Mouse (Mus musculus) liver, postnatal 0 days (tissue): ENCODE measurements at regions not wholly inside any gene's neighbourhood (a gene's known extent, or its start where the extent isn't known, plus 50 kb on each side); places are given as distances from the start of the nearest gene placed in this dataset.

Source experiments
- ATAC-seq: fragments of 200-750 bp; cut with Nextera tagmentation; 2 replicates; pipeline ENCODE4 v1.8.0; 2017; ENCODE audit warnings: mild to moderate bottlenecking, moderate library complexity
- DNase-seq: peaks from one replicate; pipeline ENCODE4 v3.0.0-alpha.2; 2016
- H3K27ac ChIP-seq: fragments of 300-500 bp; sonication (generic); 2 replicates; pipeline ENCODE4 v1.5.1; 2014; ENCODE audit warnings: antibody characterized with exemption, moderate library complexity, mild to moderate bottlenecking, low read depth
- H3K27me3 ChIP-seq: fragments of 300-500 bp; sonication (generic); 2 replicates; pipeline ENCODE4 v1.6.1; 2014; ENCODE audit warnings: low read length, control low read depth, mixed read lengths; ENCODE audit not compliant: insufficient read depth
- H3K36me3 ChIP-seq: fragments of 300-500 bp; sonication (generic); replicated peaks from 2 replicates; pipeline ENCODE4 v1.6.1; 2014; ENCODE audit warnings: mild to moderate bottlenecking, control low read depth, low read length, moderate library complexity, mixed read lengths; ENCODE audit not compliant: insufficient read depth
- H3K4me1 ChIP-seq: fragments of 300-500 bp; sonication (generic); 2 replicates; pipeline ENCODE4 v1.6.1; 2014; ENCODE audit warnings: antibody characterized with exemption, mild to moderate bottlenecking, control low read depth; ENCODE audit not compliant: insufficient read depth
- H3K4me2 ChIP-seq: fragments of 300-500 bp; sonication (generic); 2 replicates; pipeline ENCODE4 v1.6.1; 2014; ENCODE audit warnings: low read depth, mild to moderate bottlenecking, low read length, moderate library complexity, mixed read lengths
- H3K4me3 ChIP-seq: fragments of 300-500 bp; sonication (generic); 2 replicates; pipeline ENCODE4 v1.5.1; 2014; ENCODE audit warnings: low read depth, low read length
- H3K9ac ChIP-seq: fragments of 300-500 bp; sonication (generic); replicated peaks from 2 replicates; pipeline ENCODE4 v1.6.1; 2014; ENCODE audit warnings: mild to moderate bottlenecking, moderate library complexity
- H3K9me3 ChIP-seq: fragments of 300-500 bp; sonication (generic); 2 replicates; pipeline ENCODE4 v1.6.1; 2016; ENCODE audit warnings: mild to moderate bottlenecking, control low read depth, low read length, mixed read lengths
- CTCF ChIP-seq: sonication (generic); IDR thresholded peaks from 2 replicates; pipeline ENCODE4 v1.5.1; 2016; ENCODE audit warnings: antibody characterized with exemption, low read depth
- EP300 ChIP-seq: IDR thresholded peaks from 2 replicates; pipeline ENCODE4 v1.6.1; 2016; ENCODE audit warnings: antibody characterized with exemption, low read depth, mild to moderate bottlenecking
- WGBS: fragments of 180-500 bp; shearing (Covaris S2); extraction: QIAGEN DNeasy Blood & Tissue Kit; methylation state at CpG from one replicate; pipeline ENCODE4 v1.1.7; 2014; ENCODE audit not compliant: insufficient replicate concordance; 5-methylcytosine and 5-hydroxymethylcytosine counted together

DNA sequence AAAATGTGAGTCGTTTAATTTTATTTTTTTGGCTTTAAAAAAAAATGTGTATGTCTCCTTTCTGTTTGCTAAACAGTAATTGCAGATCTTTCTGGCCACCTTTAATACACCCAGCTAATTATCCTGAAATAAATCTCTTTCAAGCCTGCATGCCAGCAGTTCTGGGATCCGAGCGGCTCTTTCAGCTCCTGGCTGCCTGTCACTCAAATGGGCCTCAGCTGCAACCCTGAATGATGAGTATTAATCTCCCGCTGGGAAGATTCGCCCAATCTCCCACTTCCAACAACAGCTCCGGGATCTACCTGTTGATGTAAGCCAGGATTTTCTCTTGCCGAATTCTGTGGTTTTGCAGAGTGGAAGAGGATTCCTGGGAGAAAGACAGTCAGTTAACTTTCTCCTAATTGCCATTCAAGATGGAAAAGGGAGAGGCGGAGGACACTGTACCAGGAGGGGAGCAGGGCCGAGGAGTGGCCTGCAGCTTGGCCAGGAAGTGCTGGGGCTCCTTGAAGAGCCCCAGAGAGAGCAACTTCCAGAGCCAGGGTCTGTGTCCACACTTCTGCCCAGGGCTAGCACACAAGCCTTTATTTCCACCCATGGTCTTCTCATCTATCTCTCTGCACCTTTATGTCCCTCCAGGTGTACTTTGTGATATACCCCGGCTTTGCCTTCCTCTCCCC is 272.2 kb downstream of the Bcl11a start:
- Histone ChIP-seq H3K9ac (no peak overlapping the region), H3K4me1 (no peaks in the 10 kb centered on the region; the same call in 1 of the 2 replicates), H3K27ac (no peak overlapping the region), H3K9me3 (no peaks in the 10 kb centered on the region), H3K4me2 (no peak overlapping the region), H3K27me3 (no peaks in the 10 kb centered on the region), H3K36me3 (no peaks in the 10 kb centered on the region), H3K4me3 (no peak overlapping the region)
- no peak for DNase-seq
- ATAC-seq, result no peak
- no peak for TF ChIP-seq EP300
- TF ChIP-seq CTCF, result no peak
- WGBS, result 70% methylated on average over 10 of the region's 10 CpGs

DNA sequence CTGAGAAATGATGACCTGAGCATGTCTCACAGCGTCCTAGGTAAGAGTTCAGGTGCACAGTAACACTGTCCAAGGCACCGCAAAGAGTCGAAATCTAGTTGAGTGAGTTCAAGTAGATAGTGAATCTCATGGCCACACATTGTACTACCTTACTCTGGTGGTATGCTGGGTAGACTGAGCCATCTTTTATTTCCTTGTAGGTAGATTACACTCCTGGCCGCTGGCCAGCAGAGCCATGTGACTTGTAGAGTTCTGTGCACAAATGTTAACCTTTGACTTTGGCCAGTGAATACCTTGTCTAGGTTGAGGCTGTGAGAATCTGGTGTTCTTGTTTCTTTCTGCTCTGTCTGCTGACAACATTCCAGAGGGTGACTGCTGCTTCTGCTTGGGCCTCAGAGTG is 273.0 kb downstream of the Bcl11a start:
- DNase-seq (no peak), ATAC-seq (no peak)
- H3K36me3 ChIP-seq, result no peaks in the 10 kb centered on the region
- H3K9me3 ChIP-seq, result no peaks in the 10 kb centered on the region
- H3K27ac ChIP-seq, result no peak overlapping the region
- H3K9ac ChIP-seq, result no peak overlapping the region
- H3K27me3 ChIP-seq, result no peaks in the 10 kb centered on the region
- 79% methylated on average over 4 of the region's 4 CpGs for WGBS
- no peak overlapping the region for H3K4me2 ChIP-seq
- H3K4me3 ChIP-seq, result no peak overlapping the region
- TF ChIP-seq EP300 (no peak), CTCF (no peak)
- H3K4me1 ChIP-seq, result no peaks in the 10 kb centered on the region; the same call in 1 of the 2 replicates

DNA sequence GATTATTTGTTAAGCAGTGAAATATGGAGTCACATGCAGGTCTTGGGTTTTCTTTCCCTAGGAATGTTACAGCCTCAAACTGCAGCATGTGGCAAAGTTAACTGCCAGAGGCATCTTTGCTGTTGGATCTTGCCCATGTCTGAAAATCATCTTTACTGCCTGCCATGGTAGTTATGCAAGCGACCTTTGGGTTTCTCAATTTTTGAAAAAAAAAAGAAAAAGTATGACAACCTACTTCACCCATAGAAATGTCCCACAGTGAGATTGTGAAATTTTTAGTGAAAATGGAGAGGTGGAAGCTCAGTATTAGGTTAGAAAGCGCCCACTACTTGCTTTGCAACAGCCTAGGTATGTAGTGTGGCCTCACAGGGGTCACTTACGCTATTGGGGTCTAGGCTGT is 274.2 kb downstream of the Bcl11a start:
- Histone ChIP-seq H3K4me2 (no peak overlapping the region), H3K27me3 (no peaks in the 10 kb centered on the region), H3K4me1 (no peaks in the 10 kb centered on the region; the same call in 1 of the 2 replicates), H3K36me3 (no peaks in the 10 kb centered on the region), H3K27ac (no peak overlapping the region), H3K4me3 (no peak overlapping the region), H3K9me3 (no peaks in the 10 kb centered on the region), H3K9ac (no peak overlapping the region)
- TF ChIP-seq EP300 (no peak), CTCF (no peak)
- no peak for DNase-seq
- ATAC-seq, result no peak
- WGBS, result 69% methylated on average over 3 of the region's 3 CpGs

DNA sequence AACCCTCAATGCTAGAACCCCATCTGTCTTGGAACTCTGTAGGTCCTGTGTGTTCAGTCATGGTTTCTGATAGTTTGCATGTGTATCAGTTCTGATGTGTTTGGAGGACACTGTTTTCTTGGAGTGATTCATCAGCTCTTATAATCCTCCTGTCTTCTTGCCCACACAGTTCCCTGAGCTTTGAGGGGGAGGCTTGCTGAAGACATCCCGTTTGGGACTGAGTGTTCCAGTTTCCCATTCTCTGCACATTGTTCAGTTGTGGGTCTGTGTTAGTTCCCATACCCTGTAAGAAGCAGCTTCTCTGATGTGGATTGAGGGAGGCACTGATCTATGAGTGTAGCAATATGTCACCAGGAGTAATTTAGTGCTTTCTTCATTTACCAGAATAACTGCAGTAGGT is 275.2 kb downstream of the Bcl11a start:
- TF ChIP-seq CTCF (no peak), EP300 (no peak)
- 50% methylated on average over 1 of the region's 1 CpGs for WGBS
- Histone ChIP-seq H3K4me2 (no peak overlapping the region), H3K27me3 (no peaks in the 10 kb centered on the region), H3K9me3 (no peaks in the 10 kb centered on the region), H3K9ac (no peak overlapping the region), H3K4me1 (no peaks in the 10 kb centered on the region; the same call in 1 of the 2 replicates), H3K4me3 (no peak overlapping the region), H3K27ac (no peak overlapping the region), H3K36me3 (no peaks in the 10 kb centered on the region)
- ATAC-seq (no peak), DNase-seq (no peak)

DNA sequence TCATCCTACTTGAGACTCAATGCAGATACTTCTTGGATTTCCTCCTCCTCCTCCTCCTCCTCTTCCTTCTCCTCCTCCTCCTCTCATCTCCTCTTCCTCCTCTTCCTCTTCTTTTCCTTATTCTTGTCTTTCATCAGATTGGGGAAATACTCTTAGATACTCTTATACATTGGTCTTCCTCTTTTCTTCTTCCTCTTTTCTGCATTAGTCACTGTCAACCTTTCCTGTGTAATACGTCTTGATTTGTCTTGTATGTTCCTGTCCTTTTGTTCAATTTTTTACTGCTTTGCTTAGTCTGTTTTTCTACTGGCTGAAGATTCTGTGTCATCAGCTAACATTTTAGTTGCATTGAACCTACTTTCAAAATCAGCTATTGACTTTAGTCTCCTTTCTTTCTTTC is 279.5 kb downstream of the Bcl11a start:
- Histone ChIP-seq H3K4me2 (no peak overlapping the region), H3K27ac (no peak overlapping the region), H3K9ac (no peak overlapping the region), H3K36me3 (no peaks in the 10 kb centered on the region), H3K27me3 (no peaks in the 10 kb centered on the region), H3K4me3 (no peak overlapping the region), H3K4me1 (no peaks in the 10 kb centered on the region; the same call in 1 of the 2 replicates), H3K9me3 (no peaks in the 10 kb centered on the region)
- 18% methylated on average over 1 of the region's 1 CpGs for WGBS
- TF ChIP-seq EP300 (no peak), CTCF (no peak)
- DNase-seq, result no peak
- no peak for ATAC-seq

DNA sequence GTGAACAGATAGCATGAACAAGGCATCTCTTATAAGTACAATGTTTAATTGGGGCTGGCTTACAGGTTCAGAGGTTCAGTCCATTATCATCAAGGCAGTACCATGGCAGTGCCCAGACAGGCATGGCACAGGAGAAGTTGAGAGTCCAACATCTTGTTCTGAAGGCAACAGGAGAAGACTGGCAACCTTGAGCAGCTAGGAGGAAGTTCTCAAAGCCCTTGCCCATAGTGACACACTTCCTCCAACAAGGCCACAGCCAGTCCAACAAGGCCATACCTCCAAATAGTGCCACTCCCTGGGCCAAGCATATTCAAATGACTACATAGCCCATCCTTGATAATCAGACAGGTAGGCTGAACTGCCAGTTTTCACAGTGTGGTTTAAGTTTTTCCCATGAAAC is 281.2 kb downstream of the Bcl11a start:
- TF ChIP-seq EP300 (no peak), CTCF (no peak)
- DNase-seq (no peak), ATAC-seq (no peak)
- no peak overlapping the region for H3K4me3 ChIP-seq
- no peak overlapping the region for H3K9ac ChIP-seq
- H3K4me2 ChIP-seq, result no peak overlapping the region
- H3K36me3 ChIP-seq, result no peaks in the 10 kb centered on the region
- no peaks in the 10 kb centered on the region; the same call in 1 of the 2 replicates for H3K4me1 ChIP-seq
- H3K27me3 ChIP-seq, result no peaks in the 10 kb centered on the region
- no peaks in the 10 kb centered on the region for H3K9me3 ChIP-seq
- no peak overlapping the region for H3K27ac ChIP-seq
